Mouse (Mus musculus): ENCODE measurements around the gene Pla2g12b. TPM values are rescaled to one million over a fixed set of nuclear protein-coding genes. Genes with fewer than 3 reads are reported as not detected.
A peak's percentile ranks its signal among the peaks of the same experiment; 100 is the strongest.
"Not testable (repeated sequence)": the region's sequence is repeated elsewhere in the genome, so short reads cannot be mapped to it uniquely, and the experiment has no call there.

The Pla2g12b gene
- polyA plus RNA-seq, 1 experiment from 2014 or later: 57.6 TPM

DNA sequence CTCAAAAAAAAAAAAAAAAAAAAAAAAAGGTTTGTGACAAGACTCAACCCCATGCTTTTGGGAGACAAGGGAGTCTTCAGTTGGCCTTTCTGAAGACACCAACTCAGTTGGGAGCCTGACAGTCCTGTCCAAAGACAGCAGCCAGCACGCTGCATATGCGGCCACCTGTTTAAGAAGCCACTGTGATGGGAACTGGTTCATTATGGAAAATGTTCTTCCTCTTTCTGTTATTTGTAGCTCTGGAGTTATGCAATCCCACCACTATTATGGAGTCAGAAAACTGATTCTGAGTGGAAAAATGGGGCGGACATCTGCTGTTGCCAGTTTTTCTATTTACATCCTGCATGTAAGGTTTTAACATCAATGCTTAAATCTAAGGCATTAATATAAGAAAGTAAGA, 13.8 kb upstream of the Pla2g12b start:
- no peak for ATAC-seq (ENCODE audit: low read depth)
- WGBS (ENCODE audit: insufficient replicate concordance): 78% methylated on average over 3 of the region's 3 CpGs

DNA sequence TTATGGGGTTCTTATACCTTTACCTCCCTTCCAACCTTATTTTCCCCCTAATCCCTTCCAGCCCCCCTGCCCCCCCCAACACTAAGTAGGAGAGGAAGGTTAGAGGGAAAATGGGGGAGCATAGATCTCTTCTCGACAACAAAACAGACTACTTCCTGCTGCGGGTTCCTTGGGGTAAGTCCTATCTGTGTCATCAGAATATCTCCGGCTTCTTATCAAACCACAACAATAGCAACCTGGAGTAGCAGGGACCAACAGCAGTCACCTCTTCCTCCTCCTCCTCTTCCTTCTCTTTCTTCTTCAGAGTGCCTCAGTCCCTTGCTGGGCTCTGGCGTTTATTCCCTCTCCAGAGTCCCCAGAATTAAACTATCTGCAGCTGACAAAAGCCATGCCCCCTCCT, 11.6 kb upstream of the Pla2g12b start:
- Histone ChIP-seq H3K9me3 (replicated peaks; ENCODE audit: control insufficient read depth, low read length) (no peaks in the 10 kb centered on the region), H3K4me2 (ENCODE audit: low read depth, low read length) (no peak overlapping the region), H3K4me3 (ENCODE audit: low read depth, low read length) (no peak overlapping the region), H3K27ac (ENCODE audit: low read length) (no peak overlapping the region), H3K4me1 (ENCODE audit: control insufficient read depth, low read depth, low read length) (no peaks in the 10 kb centered on the region), H3K27me3 (ENCODE audit: control insufficient read depth, insufficient read depth, low read depth, low read length) (no peaks in the 10 kb centered on the region), H3K36me3 (ENCODE audit: control insufficient read depth, insufficient read depth) (no peaks in the 10 kb centered on the region), H3K9ac (ENCODE audit: low read depth, low read length) (no peak overlapping the region)
- 5% methylated on average over 4 of the region's 4 CpGs for WGBS (ENCODE audit: insufficient replicate concordance)
- ATAC-seq (ENCODE audit: low read depth): no peak

More for the DNA sequence above, 13.8 kb upstream of the Pla2g12b start:
- no peaks in the 10 kb centered on the region for H3K9me3 ChIP-seq (replicated peaks; ENCODE audit: control insufficient read depth, low read length)
- no peaks in the 10 kb centered on the region for H3K27me3 ChIP-seq (ENCODE audit: control insufficient read depth, insufficient read depth, low read depth, low read length)
- no peak overlapping the region for H3K4me3 ChIP-seq (ENCODE audit: low read depth, low read length)
- no peak overlapping the region for H3K4me2 ChIP-seq (ENCODE audit: low read depth, low read length)
- no peaks in the 10 kb centered on the region for H3K36me3 ChIP-seq (ENCODE audit: control insufficient read depth, insufficient read depth)
- no peak overlapping the region for H3K27ac ChIP-seq (ENCODE audit: low read length)
- H3K9ac ChIP-seq (ENCODE audit: low read depth, low read length): no peak overlapping the region
- H3K4me1 ChIP-seq (ENCODE audit: control insufficient read depth, low read depth, low read length): no peaks in the 10 kb centered on the region

DNA sequence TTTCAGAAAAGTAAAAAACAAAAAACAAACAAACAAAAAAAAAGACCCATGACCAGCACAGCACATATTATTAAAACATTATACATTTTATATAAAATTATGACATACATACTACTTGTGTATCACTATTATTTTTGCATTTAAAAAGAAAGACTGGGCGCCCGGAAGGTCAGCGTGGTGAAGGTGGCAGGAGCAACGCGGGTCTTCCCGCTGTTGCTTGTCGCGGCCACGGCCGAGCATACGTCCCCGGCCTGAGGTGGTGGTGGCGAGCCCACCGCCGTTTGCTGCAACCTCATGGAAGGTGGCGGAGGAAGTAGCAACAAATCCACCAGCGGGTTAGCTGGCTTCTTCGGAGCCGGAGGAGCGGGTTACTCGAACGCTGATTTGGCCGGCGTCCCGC, 8.0 kb upstream of the Pla2g12b start, which contains the start of gene Gm10273:
Gene Gm10273 (plus strand): TSS at position 172 of the 400 bp plus-strand sequence.
- H3K4me3 ChIP-seq (ENCODE audit: low read depth, low read length); H3K36me3 ChIP-seq (ENCODE audit: control insufficient read depth, insufficient read depth); ATAC-seq (ENCODE audit: low read depth); H3K9me3 ChIP-seq (replicated peaks; ENCODE audit: control insufficient read depth, low read length); H3K9ac ChIP-seq (ENCODE audit: low read depth, low read length); H3K4me1 ChIP-seq (ENCODE audit: control insufficient read depth, low read depth, low read length); H3K27ac ChIP-seq (ENCODE audit: low read length); H3K27me3 ChIP-seq (ENCODE audit: control insufficient read depth, insufficient read depth, low read depth, low read length); H3K4me2 ChIP-seq (ENCODE audit: low read depth, low read length): not testable (repeated sequence)
- WGBS (ENCODE audit: insufficient replicate concordance): 86% methylated on average over 9 of the region's 25 CpGs

DNA sequence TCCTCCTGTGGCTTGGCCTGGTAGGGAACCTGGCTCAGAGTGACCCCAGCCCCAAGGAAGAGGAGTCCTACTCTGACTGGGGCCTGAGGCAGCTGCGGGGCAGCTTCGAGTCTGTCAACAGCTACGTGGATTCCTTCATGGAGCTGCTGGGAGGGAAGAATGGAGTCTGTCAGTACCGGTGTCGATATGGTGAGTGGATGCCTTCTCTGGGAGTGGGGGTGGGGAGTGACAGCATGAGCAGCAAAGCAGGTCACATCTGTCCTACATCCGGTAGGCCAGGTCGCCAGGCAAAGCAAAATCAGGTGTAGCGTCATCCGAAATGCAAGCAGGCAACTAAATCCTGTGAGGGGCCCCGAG, 311 bp downstream of the Pla2g12b start:
- WGBS (ENCODE audit: insufficient replicate concordance): 54% methylated on average over 10 of the region's 10 CpGs
- Histone ChIP-seq H3K9me3 (replicated peaks; ENCODE audit: control insufficient read depth, low read length) (no peaks in the 10 kb centered on the region), H3K36me3 (ENCODE audit: control insufficient read depth, insufficient read depth) (no peaks in the 10 kb centered on the region), H3K4me1 (ENCODE audit: control insufficient read depth, low read depth, low read length) (no peaks in the 10 kb centered on the region; the same call in 1 of the 2 replicates), H3K4me2 (ENCODE audit: low read depth, low read length) (peak overlapping the region; percentile 42), H3K27me3 (ENCODE audit: control insufficient read depth, insufficient read depth, low read depth, low read length) (no peaks in the 10 kb centered on the region), H3K9ac (ENCODE audit: low read depth, low read length) (peak overlapping the region; percentile 34), H3K4me3 (ENCODE audit: low read depth, low read length) (peak overlapping the region; percentile 57), H3K27ac (ENCODE audit: low read length) (peak overlapping the region; percentile 67)
- peak; percentile 64 for ATAC-seq (ENCODE audit: low read depth)

DNA sequence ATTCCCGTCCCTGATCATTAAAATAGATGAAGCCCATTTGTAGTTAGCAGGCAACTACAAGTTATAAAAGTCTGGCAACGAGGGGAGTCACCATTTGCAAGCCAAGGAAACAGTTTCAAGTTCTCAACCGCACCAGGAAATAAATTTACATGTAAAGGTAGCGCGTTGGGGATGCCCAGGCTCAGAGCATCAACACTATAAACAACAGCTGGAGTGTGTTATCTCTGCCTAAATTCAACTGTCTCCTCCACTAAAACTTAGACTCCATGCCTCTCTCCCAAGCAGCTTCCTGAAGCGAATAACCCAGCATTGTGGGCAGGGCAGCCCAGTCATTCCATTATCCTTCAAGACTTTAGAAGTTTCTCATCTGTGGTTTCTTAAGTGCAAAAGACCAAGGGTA, 5.0 kb downstream of the Pla2g12b start:
- H3K36me3 ChIP-seq (ENCODE audit: control insufficient read depth, insufficient read depth): no peaks in the 10 kb centered on the region
- no peaks in the 10 kb centered on the region for H3K27me3 ChIP-seq (ENCODE audit: control insufficient read depth, insufficient read depth, low read depth, low read length)
- no peak overlapping the region for H3K9ac ChIP-seq (ENCODE audit: low read depth, low read length)
- no peaks in the 10 kb centered on the region for H3K4me1 ChIP-seq (ENCODE audit: control insufficient read depth, low read depth, low read length)
- no peak overlapping the region for H3K27ac ChIP-seq (ENCODE audit: low read length)
- WGBS (ENCODE audit: insufficient replicate concordance): 30% methylated on average over 6 of the region's 6 CpGs
- no peak overlapping the region for H3K4me2 ChIP-seq (ENCODE audit: low read depth, low read length)
- H3K4me3 ChIP-seq (ENCODE audit: low read depth, low read length): no peak overlapping the region
- no peaks in the 10 kb centered on the region for H3K9me3 ChIP-seq (replicated peaks; ENCODE audit: control insufficient read depth, low read length)
- ATAC-seq (ENCODE audit: low read depth): no peak

DNA sequence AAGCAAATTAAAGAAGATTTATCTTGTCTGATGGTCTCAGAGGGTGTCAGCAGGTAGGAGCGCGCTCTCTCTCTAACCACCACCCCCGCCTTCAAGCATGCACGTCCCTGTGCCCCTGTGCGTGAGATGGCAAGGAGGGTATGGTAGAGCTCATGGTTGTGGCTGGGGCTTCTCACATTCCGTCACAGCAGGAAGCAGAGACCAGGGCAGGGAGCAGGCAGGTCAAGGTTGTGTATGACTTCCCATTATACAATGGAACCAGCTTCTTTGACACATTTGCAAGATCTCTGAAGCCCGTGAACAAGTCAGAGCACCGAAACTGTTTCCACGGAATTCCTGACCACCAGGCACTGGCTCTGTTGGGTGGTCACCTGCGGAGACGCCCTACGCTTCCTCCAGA, 6.8 kb downstream of the Pla2g12b start:
- 63% methylated on average over 12 of the region's 12 CpGs for WGBS (ENCODE audit: insufficient replicate concordance)
- ATAC-seq (ENCODE audit: low read depth): no peak
- H3K27me3 ChIP-seq (ENCODE audit: control insufficient read depth, insufficient read depth, low read depth, low read length): no peaks in the 10 kb centered on the region
- H3K9me3 ChIP-seq (replicated peaks; ENCODE audit: control insufficient read depth, low read length): no peaks in the 10 kb centered on the region
- no peak overlapping the region for H3K4me2 ChIP-seq (ENCODE audit: low read depth, low read length)
- H3K4me1 ChIP-seq (ENCODE audit: control insufficient read depth, low read depth, low read length): no peaks in the 10 kb centered on the region
- no peak overlapping the region for H3K9ac ChIP-seq (ENCODE audit: low read depth, low read length)
- no peaks in the 10 kb centered on the region for H3K36me3 ChIP-seq (ENCODE audit: control insufficient read depth, insufficient read depth)
- no peak overlapping the region for H3K27ac ChIP-seq (ENCODE audit: low read length)
- H3K4me3 ChIP-seq (ENCODE audit: low read depth, low read length): no peak overlapping the region

DNA sequence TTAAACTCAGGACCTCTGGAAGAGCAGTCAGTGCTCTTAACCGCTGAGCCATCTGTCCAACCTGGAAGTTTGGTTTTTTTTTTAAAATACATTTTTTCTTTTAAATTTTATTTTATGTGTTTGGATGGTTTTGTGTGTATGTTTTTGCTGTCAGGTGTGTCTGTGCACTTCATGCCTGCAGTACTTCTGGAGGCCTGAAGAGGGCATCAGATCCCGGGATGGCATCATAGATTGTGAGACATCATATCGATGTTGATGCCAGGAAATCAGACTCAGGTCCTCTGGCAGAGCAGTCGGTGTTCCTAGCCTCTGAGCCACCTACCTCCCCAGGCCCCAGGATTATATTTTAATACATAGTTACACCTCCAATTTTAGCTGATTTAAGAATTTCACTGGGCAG, 10.3 kb downstream of the Pla2g12b start:
- no peaks in the 10 kb centered on the region for H3K4me1 ChIP-seq (ENCODE audit: control insufficient read depth, low read depth, low read length)
- no peaks in the 10 kb centered on the region for H3K36me3 ChIP-seq (ENCODE audit: control insufficient read depth, insufficient read depth)
- H3K4me2 ChIP-seq (ENCODE audit: low read depth, low read length): no peak overlapping the region
- ATAC-seq (ENCODE audit: low read depth): no peak
- H3K4me3 ChIP-seq (ENCODE audit: low read depth, low read length): no peak overlapping the region
- H3K9ac ChIP-seq (ENCODE audit: low read depth, low read length): no peak overlapping the region
- 63% methylated on average over 4 of the region's 4 CpGs for WGBS (ENCODE audit: insufficient replicate concordance)
- H3K27ac ChIP-seq (ENCODE audit: low read length): no peak overlapping the region
- H3K27me3 ChIP-seq (ENCODE audit: control insufficient read depth, insufficient read depth, low read depth, low read length): no peaks in the 10 kb centered on the region
- H3K9me3 ChIP-seq (replicated peaks; ENCODE audit: control insufficient read depth, low read length): no peaks in the 10 kb centered on the region

DNA sequence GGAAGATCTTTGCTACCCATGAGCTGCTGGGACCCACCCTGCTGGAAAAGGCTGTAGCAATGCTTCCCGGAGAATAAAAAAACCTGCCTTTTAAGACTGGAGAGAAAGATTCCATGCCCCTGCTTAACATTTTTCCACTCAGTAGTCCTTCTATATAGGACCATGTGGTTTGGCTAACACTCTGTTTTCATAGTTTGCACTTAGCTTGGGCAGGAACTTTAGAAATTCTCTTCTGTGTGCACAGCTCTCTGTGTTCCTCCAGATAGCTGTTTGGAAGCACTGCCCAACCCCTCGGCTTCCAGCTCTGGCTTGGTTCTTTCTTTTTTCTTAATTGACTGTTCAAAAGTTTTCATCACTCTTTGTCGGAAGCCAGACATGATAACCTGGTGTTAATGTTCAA, 13.2 kb downstream of the Pla2g12b start:
- Histone ChIP-seq H3K4me1 (ENCODE audit: control insufficient read depth, low read depth, low read length) (no peaks in the 10 kb centered on the region), H3K9ac (ENCODE audit: low read depth, low read length) (no peak overlapping the region), H3K9me3 (replicated peaks; ENCODE audit: control insufficient read depth, low read length) (no peaks in the 10 kb centered on the region), H3K27ac (ENCODE audit: low read length) (no peak overlapping the region), H3K4me2 (ENCODE audit: low read depth, low read length) (no peak overlapping the region), H3K27me3 (ENCODE audit: control insufficient read depth, insufficient read depth, low read depth, low read length) (no peaks in the 10 kb centered on the region), H3K36me3 (ENCODE audit: control insufficient read depth, insufficient read depth) (no peaks in the 10 kb centered on the region), H3K4me3 (ENCODE audit: low read depth, low read length) (no peak overlapping the region)
- WGBS (ENCODE audit: insufficient replicate concordance): 63% methylated on average over 3 of the region's 3 CpGs
- ATAC-seq (ENCODE audit: low read depth): no peak

DNA sequence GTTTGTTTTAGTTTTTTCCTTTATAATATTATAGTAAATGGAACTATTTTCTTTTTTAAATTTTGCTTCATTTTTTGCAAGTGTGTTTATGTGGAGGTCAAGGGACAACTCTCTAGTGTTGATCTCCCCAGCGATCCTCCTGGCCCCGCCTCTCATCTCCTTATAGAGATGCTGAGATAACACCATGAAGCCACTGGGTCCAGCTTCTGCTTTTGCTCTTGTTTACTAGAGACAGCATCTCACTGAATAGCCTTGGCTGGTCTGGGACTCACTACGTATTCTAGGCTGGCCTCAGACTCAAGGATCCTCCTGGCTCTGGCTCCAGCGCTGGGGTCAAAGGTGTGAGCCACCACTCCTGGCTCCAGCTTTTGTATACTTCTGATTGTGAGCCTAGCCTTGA, 16.1 kb downstream of the Pla2g12b start:
- H3K27me3 ChIP-seq (ENCODE audit: control insufficient read depth, insufficient read depth, low read depth, low read length): no peaks in the 10 kb centered on the region
- WGBS (ENCODE audit: insufficient replicate concordance): 54% methylated on average over 4 of the region's 4 CpGs
- ATAC-seq (ENCODE audit: low read depth): no peak

DNA sequence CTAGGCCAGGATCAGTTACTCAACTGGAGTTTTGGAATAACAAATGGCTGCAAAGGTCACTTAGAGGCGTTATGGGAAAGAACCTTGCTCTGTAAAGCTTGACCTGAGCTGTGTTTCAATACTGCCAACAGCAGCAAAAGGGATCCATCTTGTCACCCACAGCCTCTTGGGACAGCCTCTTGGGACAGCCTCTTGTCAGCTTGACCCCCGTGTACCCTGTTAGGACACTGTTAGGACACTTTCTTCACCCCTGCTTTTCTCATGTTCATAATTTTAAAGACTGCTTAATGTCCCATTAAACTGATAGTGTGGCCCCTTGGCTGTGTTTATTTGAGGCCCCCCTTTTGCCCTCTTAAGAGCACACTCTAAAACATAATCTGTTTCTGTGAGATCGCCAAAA, 21.0 kb downstream of the Pla2g12b start:
- WGBS (ENCODE audit: insufficient replicate concordance): 59% methylated on average over 3 of the region's 3 CpGs
- ATAC-seq (ENCODE audit: low read depth): no peak

More for the DNA sequence above, 16.1 kb downstream of the Pla2g12b start:
- no peaks in the 10 kb centered on the region for H3K36me3 ChIP-seq (ENCODE audit: control insufficient read depth, insufficient read depth)
- H3K27ac ChIP-seq (ENCODE audit: low read length): no peak overlapping the region
- no peak overlapping the region for H3K4me3 ChIP-seq (ENCODE audit: low read depth, low read length)
- no peak overlapping the region for H3K4me2 ChIP-seq (ENCODE audit: low read depth, low read length)
- H3K9ac ChIP-seq (ENCODE audit: low read depth, low read length): no peak overlapping the region
- H3K4me1 ChIP-seq (ENCODE audit: control insufficient read depth, low read depth, low read length): no peaks in the 10 kb centered on the region
- no peaks in the 10 kb centered on the region for H3K9me3 ChIP-seq (replicated peaks; ENCODE audit: control insufficient read depth, low read length)

More for the DNA sequence above, 21.0 kb downstream of the Pla2g12b start:
- no peaks in the 10 kb centered on the region for H3K36me3 ChIP-seq (ENCODE audit: control insufficient read depth, insufficient read depth)
- no peak overlapping the region for H3K4me3 ChIP-seq (ENCODE audit: low read depth, low read length)
- no peaks in the 10 kb centered on the region for H3K27me3 ChIP-seq (ENCODE audit: control insufficient read depth, insufficient read depth, low read depth, low read length)
- no peaks in the 10 kb centered on the region for H3K9me3 ChIP-seq (replicated peaks; ENCODE audit: control insufficient read depth, low read length)
- H3K9ac ChIP-seq (ENCODE audit: low read depth, low read length): no peak overlapping the region
- H3K27ac ChIP-seq (ENCODE audit: low read length): no peak overlapping the region
- no peak overlapping the region for H3K4me2 ChIP-seq (ENCODE audit: low read depth, low read length)
- no peaks in the 10 kb centered on the region for H3K4me1 ChIP-seq (ENCODE audit: control insufficient read depth, low read depth, low read length)
